Mouse (Mus musculus) adrenal gland, postnatal 36 days (tissue): ENCODE measurements at regions not wholly inside any gene's neighbourhood (a gene's known extent, or its start where the extent isn't known, plus 50 kb on each side); places are given as distances from the start of the nearest gene placed in this dataset.

Experiments used
- DNase-seq, 2 experiments: peaks; one replicate each; pipeline ENCODE4 v3.0.0; 2021; ENCODE audit warnings: mixed read lengths in 1 of 2

DNA sequence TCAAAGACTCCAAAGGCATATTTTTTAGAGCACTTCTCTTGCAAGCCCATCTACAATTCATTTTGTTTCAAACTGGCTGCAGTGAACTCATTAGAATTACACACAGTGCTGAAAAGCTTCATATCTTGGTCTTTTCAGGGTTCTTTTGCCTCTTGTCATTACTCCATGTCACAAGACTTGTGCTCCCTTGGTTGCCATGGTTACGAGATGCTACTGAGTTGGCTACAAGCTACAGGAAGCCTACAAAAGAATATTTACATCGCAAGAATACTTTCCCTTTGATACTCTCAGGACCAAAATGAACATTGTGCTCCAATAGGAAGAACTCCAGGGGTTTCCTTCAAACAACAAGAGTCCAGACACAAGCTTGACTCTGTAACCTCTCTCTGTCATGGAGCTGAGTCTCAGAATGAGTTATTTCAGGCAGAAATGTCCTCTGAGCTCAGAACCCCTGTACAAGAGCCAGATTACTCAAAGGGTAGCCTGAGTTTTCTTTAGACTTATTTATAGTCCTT, 545.2 kb upstream of the Adamts9 start:
- DNase-seq = no peak

DNA sequence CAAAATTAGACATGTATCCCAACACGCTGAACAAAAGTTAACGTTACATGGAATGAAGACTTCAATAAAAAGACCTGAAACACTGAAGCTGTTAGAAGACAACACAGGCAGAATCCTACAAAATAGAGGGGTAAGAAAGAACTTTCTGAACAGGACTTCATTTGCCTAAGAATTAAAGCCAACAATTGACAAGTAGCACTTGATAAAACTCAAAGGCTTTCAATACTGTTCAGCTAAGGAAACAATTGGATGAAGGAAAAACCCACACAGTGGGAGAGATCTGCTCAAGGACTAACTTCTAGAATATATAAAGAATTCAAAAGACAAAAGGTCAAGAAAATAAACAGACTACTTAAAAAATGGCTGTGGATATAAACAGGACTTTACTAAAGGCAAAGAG, 535.2 kb upstream of the Adamts9 start:
- no peak for DNase-seq

DNA sequence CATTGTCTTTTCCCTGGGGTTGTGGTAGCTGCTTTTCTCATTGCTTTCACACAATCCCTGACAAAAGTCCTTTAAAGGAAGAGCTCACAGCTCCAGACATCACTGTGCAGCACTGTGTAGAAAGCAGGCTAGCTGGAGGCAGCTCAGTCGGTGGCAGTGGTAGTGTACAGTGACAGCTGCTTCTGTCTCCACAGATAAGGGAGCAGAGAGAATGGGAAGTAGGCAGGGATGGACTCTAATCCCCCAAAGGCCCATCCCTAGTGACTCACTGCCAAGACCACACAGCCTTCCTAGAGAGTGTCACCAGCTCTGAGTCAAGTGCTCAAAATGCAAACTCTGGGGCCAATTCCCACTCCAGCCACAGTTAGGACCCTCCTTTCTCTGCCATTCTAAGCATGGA, 531.7 kb upstream of the Adamts9 start:
- no peak for DNase-seq

DNA sequence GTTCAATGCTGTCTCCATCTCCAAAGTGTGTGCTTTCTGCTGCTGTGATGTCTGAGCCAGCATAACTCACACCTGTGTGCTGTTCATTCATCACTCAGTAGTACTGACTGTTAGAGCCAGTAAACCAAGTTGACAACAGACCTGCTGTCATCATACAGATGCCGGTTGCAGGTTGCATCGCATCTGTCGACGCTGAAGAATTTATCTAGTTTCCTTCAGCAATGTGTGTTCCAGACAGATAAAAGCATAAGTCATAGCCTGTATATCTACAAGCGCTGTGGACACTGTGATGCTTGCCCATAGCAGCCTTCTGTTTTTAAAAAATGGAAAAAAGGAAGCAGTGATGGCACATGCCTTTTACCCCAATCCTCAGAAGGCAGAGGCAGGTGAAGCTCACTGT, 524.6 kb upstream of the Adamts9 start:
- DNase-seq = no peak

DNA sequence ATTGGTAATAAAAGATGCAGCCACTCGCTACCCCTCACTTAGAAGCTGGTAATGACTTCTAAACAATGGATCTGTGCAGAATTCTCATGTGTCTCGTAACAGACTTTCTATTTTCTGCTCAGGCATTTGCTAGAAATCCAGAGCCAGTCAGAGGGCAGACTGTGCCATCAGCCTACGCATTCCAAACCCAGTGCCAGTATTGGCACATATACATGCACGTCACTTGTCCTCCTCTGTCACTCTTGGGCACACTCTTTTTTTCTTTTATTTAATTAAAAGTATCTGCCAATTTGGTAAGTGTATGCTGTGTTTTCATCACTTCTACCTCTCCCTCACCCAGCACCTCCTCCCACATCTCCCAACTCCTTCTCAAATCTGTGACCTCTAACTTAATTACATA, 519.6 kb upstream of the Adamts9 start:
- DNase-seq = no peak

DNA sequence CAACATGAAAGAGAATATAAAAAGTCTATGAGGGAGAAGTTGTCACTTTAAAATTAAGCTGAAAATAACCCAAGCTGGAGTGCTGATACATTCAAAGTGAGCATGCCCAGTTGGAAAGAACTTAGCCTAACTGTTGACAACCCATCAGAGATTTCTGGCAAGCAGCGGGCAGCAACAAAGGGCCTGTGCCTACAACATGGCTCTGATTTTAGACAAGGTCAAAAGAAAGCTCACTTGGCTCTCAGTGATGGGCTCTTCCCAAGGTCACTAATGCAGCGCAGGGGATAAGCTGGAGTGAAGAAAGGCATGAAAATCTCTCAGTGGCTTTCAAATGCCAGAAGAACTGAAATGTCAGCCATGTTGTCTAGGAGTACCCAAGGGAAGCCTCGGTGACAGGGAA, 518.1 kb upstream of the Adamts9 start:
- peak; percentile 18 to 33 for DNase-seq

DNA sequence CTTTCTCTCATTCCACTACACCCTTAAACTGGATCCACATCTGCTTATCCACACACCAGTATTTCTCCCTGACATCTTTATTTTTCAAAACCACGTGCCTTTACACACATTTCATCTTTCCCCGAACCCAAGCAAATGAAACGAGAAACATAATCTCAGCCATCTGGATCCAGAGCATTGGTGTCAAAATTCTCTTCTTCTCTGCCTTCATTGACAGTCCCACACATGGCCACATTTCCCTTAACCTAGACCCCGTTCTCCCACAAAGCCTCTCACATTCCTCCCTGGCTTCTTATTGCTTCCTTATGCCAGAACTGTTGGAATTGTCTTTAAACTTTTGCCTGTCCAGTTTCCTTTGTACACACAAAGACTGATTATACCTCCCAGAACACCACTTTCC, 514.3 kb upstream of the Adamts9 start:
- no peak for DNase-seq

DNA sequence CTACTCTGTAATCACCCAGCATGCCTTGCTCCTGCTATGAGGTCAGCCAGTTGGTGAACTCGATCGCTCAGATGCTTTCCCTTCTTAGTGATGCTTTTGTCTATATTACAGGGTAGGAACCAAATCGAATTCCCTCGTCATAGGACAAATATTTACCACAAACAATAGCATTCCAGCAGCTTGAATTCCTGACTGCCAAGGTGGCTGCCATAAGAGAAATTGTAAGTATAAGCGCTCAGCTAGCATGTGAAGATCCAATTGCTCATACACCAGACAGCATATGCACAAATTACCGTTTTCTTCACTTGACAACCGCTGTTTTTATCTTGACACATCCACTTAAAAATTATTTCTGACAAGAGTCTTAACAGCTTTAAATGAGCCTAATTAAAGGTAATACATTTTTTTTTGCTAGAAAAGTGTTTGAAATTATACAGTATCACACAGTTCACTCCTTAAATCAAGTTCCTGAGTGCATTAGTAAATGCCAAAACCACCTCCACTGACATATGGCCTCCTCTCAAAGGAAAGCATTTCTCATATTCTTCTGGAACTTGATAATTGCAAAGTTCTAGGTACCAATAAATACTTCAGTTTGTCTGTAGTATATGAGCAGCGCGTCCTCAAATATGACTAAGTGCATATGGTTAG, 513.2 kb upstream of the Adamts9 start:
- no peak for DNase-seq

DNA sequence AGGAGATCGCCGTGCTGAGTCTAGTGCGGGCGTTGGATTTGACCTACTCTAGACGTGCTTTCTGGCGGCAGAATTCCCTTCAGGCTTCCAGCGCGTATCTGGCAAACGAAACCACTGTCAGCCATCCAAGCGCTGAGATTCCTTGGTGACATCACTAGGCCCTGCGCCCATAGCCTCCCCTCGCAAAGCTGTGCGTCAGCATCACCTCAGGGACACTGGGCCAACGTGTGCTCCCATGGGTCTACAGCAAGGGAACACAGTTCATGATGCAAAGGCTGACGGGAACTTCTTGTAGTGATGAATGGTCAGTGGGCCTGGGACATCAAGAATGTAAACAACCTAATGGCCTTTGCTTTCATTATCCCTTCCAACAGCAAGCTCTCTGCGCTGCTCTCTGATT, 502.3 kb upstream of the Adamts9 start:
- peak; percentile 9 to 42 for DNase-seq

DNA sequence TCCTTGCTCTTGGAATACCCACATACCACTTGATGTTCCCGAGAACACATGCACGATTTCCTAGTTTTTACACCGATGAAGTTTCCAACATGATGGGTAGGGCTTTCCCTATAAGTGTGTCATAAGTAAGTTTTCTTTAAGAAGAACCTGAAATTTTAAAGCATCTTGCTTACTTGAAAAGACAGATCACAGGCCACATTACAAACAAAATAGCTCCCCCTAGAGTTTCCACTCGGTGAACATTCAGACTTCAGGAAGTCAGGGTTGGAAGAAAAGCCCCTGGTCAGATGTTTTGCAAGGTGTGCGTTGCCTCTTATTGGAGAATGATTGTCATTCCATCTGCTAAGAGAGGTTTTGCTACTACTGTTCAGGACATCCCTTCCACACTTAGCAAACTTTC, 501.8 kb upstream of the Adamts9 start:
- DNase-seq = peak in 1 of 2 experiments; percentile 26

DNA sequence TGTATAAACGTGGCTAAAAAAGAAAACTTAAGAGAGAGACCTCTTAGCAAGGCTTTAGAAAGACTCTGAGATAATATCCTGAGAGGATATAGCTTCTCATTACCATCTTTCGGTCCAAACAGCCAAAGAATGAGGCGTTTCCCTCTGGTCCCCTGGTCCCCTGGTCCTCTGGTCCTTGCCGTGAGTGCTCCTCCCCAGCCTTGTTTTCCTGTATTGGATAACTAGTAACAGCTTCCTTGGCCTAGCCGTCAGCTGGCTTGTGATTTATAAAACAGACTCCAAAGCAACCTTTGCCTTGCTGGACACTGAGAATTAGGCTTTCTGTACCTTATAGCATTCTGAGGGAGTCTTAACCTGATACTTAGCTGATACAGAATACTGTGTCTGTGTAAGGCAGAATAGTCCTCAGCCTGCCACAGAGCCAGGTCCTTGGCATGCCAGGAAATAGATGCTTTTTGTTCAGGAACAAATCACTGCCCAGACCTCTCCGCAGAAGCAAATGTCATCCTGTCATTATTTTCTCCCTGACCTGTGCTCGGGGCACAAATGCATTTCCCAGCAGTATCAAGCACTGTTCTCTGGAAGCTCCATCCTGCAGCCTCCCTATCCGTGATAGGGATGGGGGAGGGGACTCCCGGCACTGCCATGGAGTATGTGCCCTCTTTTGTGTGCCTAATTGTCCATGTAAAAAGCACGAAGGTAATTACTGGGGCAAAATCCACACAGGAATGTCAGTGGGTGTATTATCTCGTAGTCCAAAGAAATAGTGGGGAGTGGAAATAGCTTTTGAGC, 500.7 kb upstream of the Adamts9 start:
- DNase-seq = peak; percentile 4 to 15

DNA sequence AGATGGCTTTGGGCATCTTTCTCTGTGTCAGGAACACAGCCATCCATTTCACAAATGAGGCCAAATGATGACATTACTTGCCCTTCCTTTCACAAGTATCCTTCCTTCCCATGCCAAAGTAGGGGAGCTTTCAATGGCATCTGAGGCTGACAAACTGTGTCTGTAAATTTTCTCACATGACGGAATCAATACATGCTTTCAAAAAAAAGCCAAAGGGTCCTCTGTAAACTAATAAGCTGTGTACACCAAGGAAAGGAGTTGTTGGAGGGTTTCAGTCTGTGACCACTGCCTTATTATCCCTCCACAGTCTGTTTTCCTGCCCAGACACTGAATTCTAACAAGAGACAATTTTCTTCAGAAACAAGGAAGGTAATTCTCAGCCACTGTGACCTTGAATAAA, 490.2 kb upstream of the Adamts9 start:
- DNase-seq = no peak

DNA sequence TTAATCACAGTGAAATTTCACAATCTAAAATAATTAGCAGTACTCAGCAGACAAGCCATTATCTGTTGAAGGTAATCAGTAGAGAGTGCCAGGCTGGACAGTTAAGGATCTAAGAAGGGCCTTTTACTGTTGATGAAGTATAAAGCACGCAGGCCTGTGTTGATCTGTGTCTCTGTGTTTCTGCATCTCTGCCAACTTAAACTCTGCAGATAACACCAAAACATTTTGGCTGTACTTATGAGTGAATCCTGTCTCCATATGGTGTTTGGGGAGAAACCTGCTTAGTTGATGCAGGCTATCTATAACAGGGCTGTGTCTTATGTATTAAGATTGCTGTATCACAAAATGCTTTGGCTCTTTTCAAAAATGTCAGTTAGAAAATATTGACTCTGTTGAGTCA, 482.8 kb upstream of the Adamts9 start:
- no peak for DNase-seq

DNA sequence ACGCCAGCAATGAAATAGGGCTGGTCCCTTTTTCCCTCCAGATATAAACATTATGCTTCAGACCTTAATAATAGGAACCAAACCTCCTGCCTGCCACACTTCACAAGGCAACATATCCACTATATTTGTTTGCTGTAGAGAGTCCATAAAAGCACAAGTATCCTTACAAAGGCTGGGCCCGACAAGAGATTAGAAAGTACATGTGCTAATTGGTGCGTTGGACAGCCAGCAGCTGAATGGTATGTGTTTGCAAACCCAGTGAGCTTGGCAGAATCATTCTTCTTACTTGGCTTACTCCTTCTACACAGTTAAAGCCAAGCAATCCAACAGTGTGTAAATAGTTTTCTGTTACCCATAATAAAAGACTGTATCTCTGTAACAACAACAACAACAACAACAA, 479.6 kb upstream of the Adamts9 start:
- DNase-seq = no peak

DNA sequence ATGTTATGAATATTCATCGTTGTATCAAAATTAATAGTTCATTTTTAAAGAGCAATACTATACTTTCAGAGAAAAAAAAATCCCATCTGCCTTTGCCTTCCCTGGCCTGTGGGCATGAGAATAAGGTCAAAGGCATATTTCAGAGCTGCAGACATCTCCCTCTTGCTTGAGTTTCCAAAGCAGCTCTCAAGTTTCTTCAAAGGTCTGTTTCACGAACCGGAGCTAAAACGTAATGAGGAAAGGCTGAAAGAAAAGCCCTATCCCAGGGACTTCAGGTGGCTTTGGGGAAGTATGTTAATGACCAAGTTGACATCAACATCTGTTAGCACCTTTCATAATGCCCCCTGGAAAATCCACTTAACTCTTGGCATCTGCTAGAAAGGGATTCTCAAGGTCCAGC, 479.0 kb upstream of the Adamts9 start:
- DNase-seq = no peak

DNA sequence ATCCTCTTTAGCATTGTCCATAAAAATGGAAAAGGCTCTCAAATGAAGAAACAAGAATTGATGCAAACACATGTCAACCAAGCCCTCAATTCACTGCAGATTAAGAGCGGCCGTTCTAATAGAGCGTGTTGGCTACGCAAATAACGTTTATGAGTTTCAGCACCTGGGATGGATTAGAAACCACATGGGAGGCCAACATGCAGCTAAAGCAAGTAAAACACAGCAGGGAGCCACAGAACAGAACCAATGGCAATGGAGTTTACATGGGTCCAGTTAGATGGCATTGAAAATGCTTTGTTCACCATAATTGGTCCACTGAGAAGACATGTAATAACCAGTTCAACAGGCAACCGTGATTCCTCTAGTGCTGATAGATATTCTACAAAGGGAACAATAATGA, 474.3 kb upstream of the Adamts9 start:
- DNase-seq = no peak

DNA sequence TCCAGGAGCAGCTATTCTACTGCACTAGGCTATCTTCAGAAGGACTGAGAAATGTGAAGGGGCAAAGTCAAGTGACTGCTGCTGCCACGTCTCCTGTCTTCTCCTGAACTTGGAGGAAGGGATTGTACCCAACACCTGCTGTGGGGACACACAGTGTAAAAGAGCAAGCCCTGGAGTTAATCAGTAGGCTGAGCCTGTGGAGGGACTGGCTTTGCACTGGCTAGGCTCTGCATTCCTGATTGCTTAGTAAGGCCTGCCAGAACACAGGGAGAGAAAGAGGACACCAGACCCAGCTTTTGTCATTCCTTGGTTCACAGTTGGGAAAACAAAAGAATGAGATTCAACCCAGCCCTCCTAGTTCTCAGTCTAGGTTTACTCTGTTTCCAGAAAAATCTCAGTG, 472.7 kb upstream of the Adamts9 start:
- DNase-seq = no peak

DNA sequence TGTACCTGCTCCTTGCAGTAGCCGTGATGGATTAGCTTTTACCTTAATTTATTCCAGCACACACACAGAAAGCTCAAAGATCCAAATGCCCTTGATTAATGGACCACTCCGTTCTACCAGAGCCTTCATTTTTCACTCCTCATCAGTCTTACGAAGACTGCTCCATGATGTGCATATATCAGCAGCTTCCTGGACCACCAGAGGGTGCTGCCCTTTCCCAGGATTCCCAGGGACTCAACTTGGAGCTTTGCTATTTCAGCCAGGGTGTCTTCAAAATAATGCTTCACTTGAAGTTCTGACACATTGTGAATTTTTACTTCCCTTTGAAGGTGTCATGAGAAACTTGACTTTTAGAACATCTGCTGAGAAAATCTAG, 467.8 kb upstream of the Adamts9 start:
- DNase-seq = no peak

DNA sequence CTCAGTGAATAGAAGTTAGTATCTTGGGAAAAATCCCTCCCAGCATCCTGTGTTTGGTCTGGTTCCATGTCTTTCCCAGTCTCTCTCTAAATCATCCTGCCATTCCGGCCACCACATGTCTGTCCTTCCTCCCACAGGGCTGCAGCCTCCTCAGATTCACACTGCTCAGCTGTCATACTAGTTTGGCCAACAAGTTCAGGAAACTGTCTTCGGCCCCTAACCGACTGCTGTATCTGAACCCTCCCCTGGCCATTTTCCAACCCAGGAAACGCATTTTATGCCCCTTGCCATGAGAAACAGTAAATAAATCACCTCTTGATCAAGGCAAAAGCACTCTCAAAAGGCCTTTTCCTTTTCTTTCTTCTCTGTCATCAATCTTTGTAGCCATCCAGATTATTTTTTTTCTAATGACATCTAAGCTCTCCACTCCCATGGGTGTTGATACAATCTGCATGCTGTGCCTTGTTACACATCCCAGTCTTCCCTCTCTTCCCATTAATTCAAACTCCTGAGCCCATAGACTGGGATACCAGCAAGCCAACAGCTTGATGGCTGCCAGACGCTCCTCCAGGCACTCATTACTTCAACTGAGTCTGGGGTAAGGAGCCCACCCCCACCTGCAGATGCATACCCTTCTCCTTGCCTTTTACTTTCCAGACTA, 467.3 kb upstream of the Adamts9 start:
- DNase-seq = peak in 1 of 2 experiments; percentile 19

DNA sequence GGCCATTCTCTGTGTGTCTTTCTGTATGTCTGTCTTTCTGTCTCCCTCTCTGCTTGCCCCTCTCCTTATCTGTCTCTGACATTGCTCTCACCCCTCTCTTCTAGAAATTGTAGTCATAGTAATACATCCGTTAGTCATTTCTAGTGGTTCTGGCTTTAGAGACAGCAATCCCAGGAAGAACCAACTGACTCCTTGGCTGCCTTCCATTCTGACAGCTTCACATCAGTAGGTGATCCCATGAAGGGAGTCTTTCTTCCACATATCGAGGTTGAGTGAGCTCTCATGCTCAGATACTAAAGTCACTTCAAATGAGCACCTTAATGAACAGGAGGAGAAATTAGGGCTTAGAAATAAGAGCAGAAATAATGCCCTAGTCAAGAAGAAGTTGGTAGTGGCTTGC, 455.3 kb upstream of the Adamts9 start:
- DNase-seq = no peak

DNA sequence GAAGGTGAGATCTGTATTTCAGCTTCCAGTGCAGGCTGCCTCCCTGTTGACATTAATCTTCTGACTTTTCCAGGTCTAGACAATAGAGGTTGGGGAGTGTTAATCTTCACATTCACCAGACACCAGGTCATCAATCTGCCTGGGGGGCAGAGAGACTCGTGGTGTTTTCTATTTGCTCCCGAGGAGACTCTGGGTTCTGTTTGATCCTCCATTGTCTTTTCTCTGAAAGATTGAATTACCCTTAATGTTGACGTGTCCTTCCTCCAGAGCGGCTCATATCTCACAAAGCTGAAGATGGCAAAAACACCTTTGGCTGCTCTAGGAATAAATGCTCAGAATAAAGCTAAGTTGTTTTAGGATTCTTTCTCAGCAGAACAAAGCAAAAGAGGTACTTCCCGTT, 453.8 kb upstream of the Adamts9 start:
- DNase-seq = no peak

DNA sequence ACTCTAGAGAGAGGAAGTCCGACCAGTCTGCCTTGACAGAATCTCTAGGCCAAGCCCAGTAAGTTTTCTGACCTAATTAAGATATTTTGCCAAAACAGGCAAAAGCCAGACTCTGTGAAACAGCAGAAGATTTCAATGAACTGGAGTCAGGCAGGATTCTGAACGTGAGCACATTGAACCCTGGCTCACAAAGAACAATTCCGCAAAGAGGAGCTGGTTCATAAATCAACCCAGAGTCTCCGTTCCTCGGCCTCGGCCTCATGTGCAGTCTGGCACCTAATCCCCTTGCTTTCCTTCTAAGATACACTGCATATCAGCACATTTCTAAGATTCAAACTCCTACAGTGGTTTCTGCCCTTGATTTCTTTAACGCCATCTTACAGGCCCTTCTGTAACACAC, 452.7 kb upstream of the Adamts9 start:
- DNase-seq = peak in 1 of 2 experiments; percentile 16

DNA sequence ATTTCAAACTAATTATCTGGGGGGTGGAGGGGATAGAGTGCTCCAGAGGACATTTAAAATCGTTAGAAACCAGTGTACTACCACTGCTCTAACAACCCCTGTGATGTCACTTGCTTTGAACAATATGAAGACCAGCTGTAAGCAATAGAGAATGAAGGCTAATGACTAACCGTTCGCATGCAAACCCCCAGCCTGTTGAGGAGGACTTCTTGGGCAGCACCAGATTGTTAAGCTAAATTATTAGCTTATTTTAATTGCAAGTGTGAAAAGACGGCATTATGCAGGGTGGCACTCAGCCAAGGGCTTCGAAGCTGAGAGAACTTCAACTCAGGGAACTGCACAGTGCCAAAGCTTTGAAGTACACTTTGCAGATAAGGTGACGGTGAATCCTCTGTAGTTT, 452.0 kb upstream of the Adamts9 start:
- peak in 1 of 2 experiments; percentile 18 for DNase-seq
